Mouse (Mus musculus) CH12.LX (cell line): ENCODE results near the gene Prr15l. TPM values are rescaled to one million over a fixed set of nuclear protein-coding genes. Genes with fewer than 3 reads are reported as not detected.

Experiments used
- polyA plus RNA-seq: library from polyadenylated mRNA; unstranded; fragments of >175 nt; gene quantifications from 2 replicates; pipeline ENCODE4 v1.2.1, GENCODE M21; 2012; ENCODE audit warnings: low read depth; ENCODE audit not compliant: insufficient read length
- total RNA-seq, 2 experiments: library from RNA; depleted of rRNA; stranded (reverse); fragments of 300-350 nt in 1 of 2; fragments of >200 nt in 1 of 2; gene quantifications; 2 replicates each; pipeline ENCODE4 v1.2.3; 2012 to 2014

Prr15l gene
- total and polyA plus RNA-seq, 3 experiments: 0.08 to 0.31 TPM; not detected in 1

Other genes with a start within 250 kb of the Prr15l start
- gene Snx11, start 150.5 kb upstream of the Prr15l start, total RNA-seq (2012; rRNA removed): 153 and 173 TPM in 2 replicates
- 244 and 246 TPM in 2 replicates for gene Snx11, start 150.5 kb upstream of the Prr15l start, total RNA-seq (2014; rRNA removed)
- gene Snx11, start 150.5 kb upstream of the Prr15l start, polyA plus RNA-seq: 208 and 217 TPM in 2 replicates
- gene Cbx1, start 139.0 kb upstream of the Prr15l start, total RNA-seq (2012; rRNA removed): 144 and 163 TPM in 2 replicates
- gene Cbx1, start 139.0 kb upstream of the Prr15l start, total RNA-seq (2014; rRNA removed): 115 and 138 TPM in 2 replicates
- gene Cbx1, start 139.0 kb upstream of the Prr15l start, polyA plus RNA-seq: 223 and 251 TPM in 2 replicates
- gene Nfe2l1, start 98.1 kb upstream of the Prr15l start, total RNA-seq (2012; rRNA removed): 113 and 169 TPM in 2 replicates
- gene Nfe2l1, start 98.1 kb upstream of the Prr15l start, total RNA-seq (2014; rRNA removed): 61.1 and 77.7 TPM in 2 replicates
- gene Nfe2l1, start 98.1 kb upstream of the Prr15l start, polyA plus RNA-seq: 145 and 182 TPM in 2 replicates
- gene Copz2, start 78.2 kb upstream of the Prr15l start, total RNA-seq (2012; rRNA removed): 1.3 and 4.1 TPM in 2 replicates
- gene Copz2, start 78.2 kb upstream of the Prr15l start, total RNA-seq (2014; rRNA removed): 0.28 and 0.35 TPM in 2 replicates
- 0.87 and 0.99 TPM in 2 replicates for gene Copz2, start 78.2 kb upstream of the Prr15l start, polyA plus RNA-seq
- gene Cdk5rap3, start 11.6 kb upstream of the Prr15l start, total RNA-seq (2012; rRNA removed): 96.3 and 112 TPM in 2 replicates
- gene Cdk5rap3, start 11.6 kb upstream of the Prr15l start, total RNA-seq (2014; rRNA removed): 59.5 and 61.6 TPM in 2 replicates
- gene Cdk5rap3, start 11.6 kb upstream of the Prr15l start, polyA plus RNA-seq: 70.3 and 80.0 TPM in 2 replicates
- 38.5 and 42.9 TPM in 2 replicates for gene Pnpo, start 15.9 kb downstream of the Prr15l start, total RNA-seq (2012; rRNA removed)
- gene Pnpo, start 15.9 kb downstream of the Prr15l start, total RNA-seq (2014; rRNA removed): 54.3 and 56.2 TPM in 2 replicates
- gene Pnpo, start 15.9 kb downstream of the Prr15l start, polyA plus RNA-seq: 32.5 and 36.3 TPM in 2 replicates
- gene Sp2, start 54.9 kb downstream of the Prr15l start, total RNA-seq (2012; rRNA removed): 2.1 and 2.8 TPM in 2 replicates
- gene Sp2, start 54.9 kb downstream of the Prr15l start, total RNA-seq (2014; rRNA removed): 1.1 TPM in 2 replicates
- gene Sp2, start 54.9 kb downstream of the Prr15l start, polyA plus RNA-seq: 15.9 and 21.0 TPM in 2 replicates
- gene Sp6, start 85.3 kb downstream of the Prr15l start, total RNA-seq (2012; rRNA removed): 44.3 and 65.5 TPM in 2 replicates
- 15.8 and 18.4 TPM in 2 replicates for gene Sp6, start 85.3 kb downstream of the Prr15l start, total RNA-seq (2014; rRNA removed)
- gene Sp6, start 85.3 kb downstream of the Prr15l start, polyA plus RNA-seq: 10.0 and 10.1 TPM in 2 replicates
- 55.8 and 63.9 TPM in 2 replicates for gene Scrn2, start 101.8 kb downstream of the Prr15l start, total RNA-seq (2012; rRNA removed)
- 34.5 and 37.5 TPM in 2 replicates for gene Scrn2, start 101.8 kb downstream of the Prr15l start, total RNA-seq (2014; rRNA removed)
- 35.2 and 41.1 TPM in 2 replicates for gene Scrn2, start 101.8 kb downstream of the Prr15l start, polyA plus RNA-seq
- gene Lrrc46, start 113.3 kb downstream of the Prr15l start, total RNA-seq (2012; rRNA removed): 0.38 and 0.46 TPM in 2 replicates
- gene Lrrc46, start 113.3 kb downstream of the Prr15l start, total RNA-seq (2014; rRNA removed): 0.23 TPM in 1 of 2 replicates, not detected in the other
- 0.91 and 1.0 TPM in 2 replicates for gene Lrrc46, start 113.3 kb downstream of the Prr15l start, polyA plus RNA-seq
- 111 and 119 TPM in 2 replicates for gene Mrpl10, start 113.5 kb downstream of the Prr15l start, total RNA-seq (2012; rRNA removed)
- 93.2 and 104 TPM in 2 replicates for gene Mrpl10, start 113.5 kb downstream of the Prr15l start, total RNA-seq (2014; rRNA removed)
- gene Mrpl10, start 113.5 kb downstream of the Prr15l start, polyA plus RNA-seq: 110 and 132 TPM in 2 replicates
- gene Osbpl7, start 122.5 kb downstream of the Prr15l start, total RNA-seq (2012; rRNA removed): 14.2 and 17.6 TPM in 2 replicates
- 6.6 and 7.4 TPM in 2 replicates for gene Osbpl7, start 122.5 kb downstream of the Prr15l start, total RNA-seq (2014; rRNA removed)
- 22.1 and 24.4 TPM in 2 replicates for gene Osbpl7, start 122.5 kb downstream of the Prr15l start, polyA plus RNA-seq
- 0.08 TPM in 2 replicates for gene Tbx21, start 187.2 kb downstream of the Prr15l start, total RNA-seq (2012; rRNA removed)
- not detected in 2 replicates for gene Tbx21, start 187.2 kb downstream of the Prr15l start, total RNA-seq (2014; rRNA removed)
- gene Tbx21, start 187.2 kb downstream of the Prr15l start, polyA plus RNA-seq: 0.09 TPM in 1 of 2 replicates, not detected in the other
- gene Tbkbp1, start 223.4 kb downstream of the Prr15l start, total RNA-seq (2012; rRNA removed): 2.1 and 3.1 TPM in 2 replicates
- 0.44 and 1.2 TPM in 2 replicates for gene Tbkbp1, start 223.4 kb downstream of the Prr15l start, total RNA-seq (2014; rRNA removed)
- gene Tbkbp1, start 223.4 kb downstream of the Prr15l start, polyA plus RNA-seq: 5.2 and 5.7 TPM in 2 replicates